Mouse (Mus musculus): ENCODE data around the gene Trim46. TPM values are rescaled to one million over a fixed set of nuclear protein-coding genes. Genes with fewer than 3 reads are reported as not detected.
A peak's percentile ranks its signal among the peaks of the same experiment; 100 is the strongest.

Gene Trim46
- polyA plus RNA-seq, 1 experiment, result 87.2 TPM

GRCm38 (mm10) chr3:89284261-89284660 is 38.2 kb upstream of the Trim46 start:
- Histone ChIP-seq H3K27ac (ENCODE audit: insufficient read depth, low read length) (no peak overlapping the region), H3K4me1 (ENCODE audit: control insufficient read depth, insufficient read depth, low read length) (peaks cover 2% of the 10 kb centered on the region; the same call in 1 of the 2 replicates), H3K4me3 (ENCODE audit: insufficient read depth, low read length) (no peak overlapping the region)
- TF ChIP-seq CTCF (IDR thresholded peaks at IDR 0.05; ENCODE audit: extremely low read depth, insufficient read depth, low read length), result no peak
- TF ChIP-seq POLR2A (IDR thresholded peaks at IDR 0.05; ENCODE audit: extremely low read depth, insufficient read depth, low read length), result no peak

DNA sequence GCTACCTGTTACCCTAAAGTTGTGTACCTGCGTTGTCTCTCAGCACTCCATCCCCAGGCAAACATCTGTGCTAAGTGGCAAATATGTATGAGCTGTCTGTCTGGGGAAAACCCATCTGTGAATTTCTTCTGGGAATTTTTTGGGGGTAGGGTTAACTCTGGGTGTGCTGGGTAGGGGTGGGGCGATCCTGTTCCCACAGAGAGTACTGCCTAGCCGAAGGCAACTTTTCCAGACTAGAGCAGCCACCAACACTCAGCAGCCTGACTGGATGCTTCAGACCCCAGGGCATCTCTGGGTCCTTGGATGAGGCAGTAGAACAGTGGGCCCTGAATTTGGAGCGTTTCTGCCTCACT is 36.2 kb upstream of the Trim46 start:
- TF ChIP-seq CTCF (IDR thresholded peaks at IDR 0.05; ENCODE audit: extremely low read depth, insufficient read depth, low read length), result no peak
- TF ChIP-seq POLR2A (IDR thresholded peaks at IDR 0.05; ENCODE audit: extremely low read depth, insufficient read depth, low read length), result no peak
- Histone ChIP-seq H3K4me3 (ENCODE audit: insufficient read depth, low read length) (no peak overlapping the region), H3K27ac (ENCODE audit: insufficient read depth, low read length) (no peak overlapping the region), H3K4me1 (ENCODE audit: control insufficient read depth, insufficient read depth, low read length) (peaks cover 2% of the 10 kb centered on the region; the same call in 1 of the 2 replicates)

- H3K27ac ChIP-seq (ENCODE audit: insufficient read depth, low read length), result no peak overlapping the region
- no peak overlapping the region; the same call in 1 of the 2 replicates for H3K4me3 ChIP-seq (ENCODE audit: insufficient read depth, low read length)
- peaks cover 2% of the 10 kb centered on the region; the same call in 1 of the 2 replicates for H3K4me1 ChIP-seq (ENCODE audit: control insufficient read depth, insufficient read depth, low read length)
- TF ChIP-seq CTCF (IDR thresholded peaks at IDR 0.05; ENCODE audit: extremely low read depth, insufficient read depth, low read length), result peak; percentile 96
- no peak for TF ChIP-seq POLR2A (IDR thresholded peaks at IDR 0.05; ENCODE audit: extremely low read depth, insufficient read depth, low read length)
Measured at GRCm38 (mm10) chr3:89281579-89282290, 35.6 kb upstream of the Trim46 start.

DNA sequence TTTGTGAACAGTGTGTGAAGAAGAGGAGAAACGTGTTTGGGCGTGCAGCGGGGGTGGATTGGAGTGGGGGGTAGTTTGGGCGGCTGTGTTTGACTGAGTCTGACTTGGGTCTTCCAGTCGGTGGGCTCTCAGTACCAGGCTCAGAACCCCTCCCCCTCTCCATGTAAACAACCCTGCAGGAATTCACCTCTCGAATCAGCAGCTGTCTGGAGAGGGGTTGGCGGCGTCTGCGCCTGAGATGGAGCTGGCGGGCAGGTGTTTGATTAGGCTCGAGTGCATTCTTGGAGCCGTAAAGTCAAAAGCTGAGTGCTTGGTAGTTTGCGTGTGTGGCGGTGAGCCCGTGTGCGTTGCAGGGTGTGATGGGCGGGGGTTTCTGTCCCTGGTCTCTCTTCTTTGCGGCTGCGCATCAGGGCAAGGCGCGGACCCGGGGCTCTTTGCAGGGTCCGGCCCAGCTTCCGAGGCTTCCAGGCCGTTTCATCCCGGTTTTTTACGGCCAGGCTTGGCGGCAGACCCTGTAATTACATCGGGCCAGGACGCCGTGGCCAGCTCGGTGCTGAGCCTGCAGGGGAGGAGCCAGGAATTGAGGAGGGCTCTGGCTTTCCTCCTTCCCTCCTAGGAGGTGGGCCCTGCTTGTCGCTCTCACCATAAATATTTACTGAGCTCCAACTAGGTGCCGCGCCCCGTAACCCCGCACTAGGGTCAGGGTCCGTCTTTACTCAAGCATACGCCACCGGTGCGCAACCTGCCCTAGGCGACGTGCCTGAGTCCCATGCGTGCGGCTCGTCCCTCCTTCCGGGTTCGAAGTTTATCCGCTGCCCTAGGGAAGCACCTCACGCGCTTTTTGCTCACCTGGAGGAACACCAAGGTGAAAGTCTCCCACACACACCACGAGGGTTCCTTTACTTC is 34.8 kb upstream of the Trim46 start, which contains the start of gene Efna1:
Gene Efna1, minus strand, starts transcription at position 537 of the 906 bp plus-strand sequence.
- Histone ChIP-seq H3K4me3 (ENCODE audit: insufficient read depth, low read length) (peak within 1 kb of the TSS; percentile 53), H3K27ac (ENCODE audit: insufficient read depth, low read length) (peak within 1 kb of the TSS; percentile 63), H3K4me1 (ENCODE audit: control insufficient read depth, insufficient read depth, low read length) (peaks cover 2% of the 10 kb centered on the region; the same call in 1 of the 2 replicates)
- TF ChIP-seq POLR2A (IDR thresholded peaks at IDR 0.05; ENCODE audit: extremely low read depth, insufficient read depth, low read length) (no peak), CTCF (IDR thresholded peaks at IDR 0.05; ENCODE audit: extremely low read depth, insufficient read depth, low read length) (no peak)

DNA sequence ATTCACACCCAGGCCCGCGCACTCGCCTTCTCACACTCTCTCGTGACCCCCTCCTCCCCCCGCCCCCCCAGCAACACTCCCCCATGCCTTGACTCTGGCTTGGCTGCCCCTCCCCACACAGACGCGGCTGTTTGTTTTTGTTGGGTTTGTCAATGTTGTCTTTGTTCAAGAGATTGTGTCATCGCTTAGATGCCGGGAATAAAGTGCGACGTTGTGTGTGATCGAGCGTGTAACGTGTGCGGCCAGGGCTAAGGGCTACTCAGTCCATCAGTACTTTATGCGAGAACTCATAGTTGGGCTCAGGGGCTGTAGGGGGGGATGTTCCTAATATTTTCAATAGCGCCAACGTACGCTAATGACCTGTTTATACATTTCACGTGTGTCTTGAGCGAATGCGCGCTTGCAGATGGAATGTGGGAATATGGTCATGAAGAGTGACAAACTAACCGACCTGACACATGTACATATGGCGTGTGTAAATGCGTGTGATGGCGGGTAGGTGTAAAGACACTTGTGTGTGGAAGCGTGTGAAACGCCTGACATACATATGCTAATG is 34.0 kb upstream of the Trim46 start:
- no peak for TF ChIP-seq CTCF (IDR thresholded peaks at IDR 0.05; ENCODE audit: extremely low read depth, insufficient read depth, low read length)
- TF ChIP-seq POLR2A (IDR thresholded peaks at IDR 0.05; ENCODE audit: extremely low read depth, insufficient read depth, low read length), result peak; percentile 40; the same call in 1 of the 2 replicates
- peaks cover 2% of the 10 kb centered on the region; the same call in 1 of the 2 replicates for H3K4me1 ChIP-seq (ENCODE audit: control insufficient read depth, insufficient read depth, low read length)
- H3K27ac ChIP-seq (ENCODE audit: insufficient read depth, low read length), result peak overlapping the region; percentile 63
- peak overlapping the region; percentile 53 for H3K4me3 ChIP-seq (ENCODE audit: insufficient read depth, low read length)

DNA sequence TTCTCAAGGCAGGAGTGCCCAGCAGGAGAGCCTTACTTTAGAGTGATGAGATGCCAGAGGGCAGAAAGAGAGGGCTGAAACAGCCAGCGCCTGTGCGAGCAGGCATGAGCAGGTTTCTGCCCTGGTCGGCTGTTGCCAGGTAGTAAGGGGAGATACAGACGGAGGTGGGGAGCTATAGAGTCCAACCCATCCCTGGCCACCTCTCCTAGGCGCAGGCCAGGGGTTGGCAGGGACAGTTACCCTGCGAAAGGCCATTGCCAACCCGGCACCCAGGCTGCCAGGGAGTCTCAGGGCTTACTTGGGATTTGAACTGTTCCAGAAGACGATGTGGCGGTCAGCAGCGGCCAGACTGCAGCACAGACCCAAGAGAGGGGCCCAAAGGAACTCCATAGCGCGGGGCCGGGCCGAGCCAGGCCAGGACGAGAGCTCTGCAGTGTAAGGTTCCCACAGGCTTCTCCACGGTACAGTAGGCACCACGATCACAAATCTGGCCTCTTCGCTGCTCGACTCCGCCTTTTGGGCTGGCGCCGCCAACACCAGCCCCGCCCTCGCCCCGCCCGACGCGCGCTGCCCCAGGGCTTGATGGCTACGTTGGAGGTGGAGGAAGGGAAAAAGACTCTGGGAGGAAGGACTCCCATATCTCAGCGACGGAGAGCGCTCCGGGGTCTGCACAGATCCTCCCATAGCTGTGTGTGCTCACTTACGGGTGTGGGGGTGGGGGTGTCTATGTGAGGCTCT is 33.2 kb upstream of the Trim46 start:
- Histone ChIP-seq H3K4me3 (ENCODE audit: insufficient read depth, low read length) (peak overlapping the region; percentile 53), H3K4me1 (ENCODE audit: control insufficient read depth, insufficient read depth, low read length) (peaks cover 2% of the 10 kb centered on the region; the same call in 1 of the 2 replicates), H3K27ac (ENCODE audit: insufficient read depth, low read length) (peak overlapping the region; percentile 87)
- TF ChIP-seq CTCF (IDR thresholded peaks at IDR 0.05; ENCODE audit: extremely low read depth, insufficient read depth, low read length) (no peak), POLR2A (IDR thresholded peaks at IDR 0.05; ENCODE audit: extremely low read depth, insufficient read depth, low read length) (peak; percentile 90)

- peaks cover 2% of the 10 kb centered on the region; the same call in 1 of the 2 replicates for H3K4me1 ChIP-seq (ENCODE audit: control insufficient read depth, insufficient read depth, low read length)
- 0 out of 2 replicates have a peak overlapping the region, but pooled peaks have one; percentile 33 for H3K27ac ChIP-seq (ENCODE audit: insufficient read depth, low read length)
- TF ChIP-seq CTCF (IDR thresholded peaks at IDR 0.05; ENCODE audit: extremely low read depth, insufficient read depth, low read length) (no peak), POLR2A (IDR thresholded peaks at IDR 0.05; ENCODE audit: extremely low read depth, insufficient read depth, low read length) (no peak)
- H3K4me3 ChIP-seq (ENCODE audit: insufficient read depth, low read length), result peak overlapping the region; percentile 53
Measured at GRCm38 (mm10) chr3:89278643-89279042, 32.5 kb upstream of the Trim46 start.

DNA sequence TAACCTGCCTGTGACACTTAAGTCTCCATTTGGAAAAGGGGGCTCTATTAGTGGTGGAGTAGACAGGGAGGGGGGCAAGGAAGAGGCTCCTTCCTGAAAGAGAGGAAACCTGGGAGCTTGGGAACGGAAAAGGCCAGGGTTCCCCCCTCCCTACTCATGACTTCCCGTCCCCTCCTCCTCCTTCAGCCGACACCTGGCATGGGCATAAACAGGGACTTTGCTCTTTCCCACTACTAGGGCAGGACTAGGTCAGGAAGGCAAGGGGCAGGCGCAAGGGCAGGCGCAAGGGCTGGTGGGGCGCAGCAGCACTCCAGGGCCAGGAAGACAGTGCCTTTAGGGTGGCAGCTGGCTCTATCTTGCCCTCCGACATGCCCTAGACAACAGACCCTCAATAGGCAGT is 32.0 kb upstream of the Trim46 start:
- H3K4me1 ChIP-seq (ENCODE audit: control insufficient read depth, insufficient read depth, low read length), result peaks cover 2% of the 10 kb centered on the region; the same call in 1 of the 2 replicates
- peak overlapping the region; percentile 53 for H3K4me3 ChIP-seq (ENCODE audit: insufficient read depth, low read length)
- H3K27ac ChIP-seq (ENCODE audit: insufficient read depth, low read length), result peak overlapping the region; percentile 89
- TF ChIP-seq CTCF (IDR thresholded peaks at IDR 0.05; ENCODE audit: extremely low read depth, insufficient read depth, low read length) (no peak), POLR2A (IDR thresholded peaks at IDR 0.05; ENCODE audit: extremely low read depth, insufficient read depth, low read length) (no peak)

Measured in cortical plate, adult 2 months (tissue).